Mouse (Mus musculus): ENCODE measurements around the gene Ctnna3. TPM values are rescaled to one million over a fixed set of nuclear protein-coding genes. Genes with fewer than 3 reads are reported as not detected.

Gene Ctnna3
- polyA plus RNA-seq, 1 experiment, result not detected

GRCm38 (mm10) chr10:63712530-63712929 lies 282.6 kb downstream of the Ctnna3 start:
- no peak for TF ChIP-seq GATA1 (IDR thresholded peaks at IDR 0.05; ENCODE audit: low read length)

DNA sequence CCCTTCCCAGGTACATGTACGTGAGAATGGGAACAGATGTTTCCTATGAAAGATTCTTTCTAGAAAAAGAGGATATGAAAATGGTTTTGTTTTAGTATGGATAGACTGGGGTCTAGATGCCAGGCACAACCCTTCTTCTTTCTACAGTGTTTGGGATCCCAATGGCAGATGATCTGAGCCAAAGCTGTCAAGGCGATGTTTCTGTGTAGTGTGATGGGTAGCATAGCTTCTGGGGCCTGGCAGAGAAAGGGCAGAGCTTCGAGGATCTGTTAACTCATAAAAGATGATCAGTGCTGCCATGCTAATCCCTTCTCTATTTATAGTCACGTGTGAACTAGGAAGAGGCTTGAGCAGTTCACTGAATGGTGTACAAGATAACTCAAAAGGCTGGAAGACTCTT lies 284.3 kb downstream of the Ctnna3 start:
- no peak for TF ChIP-seq GATA1 (IDR thresholded peaks at IDR 0.05; ENCODE audit: low read length)

DNA sequence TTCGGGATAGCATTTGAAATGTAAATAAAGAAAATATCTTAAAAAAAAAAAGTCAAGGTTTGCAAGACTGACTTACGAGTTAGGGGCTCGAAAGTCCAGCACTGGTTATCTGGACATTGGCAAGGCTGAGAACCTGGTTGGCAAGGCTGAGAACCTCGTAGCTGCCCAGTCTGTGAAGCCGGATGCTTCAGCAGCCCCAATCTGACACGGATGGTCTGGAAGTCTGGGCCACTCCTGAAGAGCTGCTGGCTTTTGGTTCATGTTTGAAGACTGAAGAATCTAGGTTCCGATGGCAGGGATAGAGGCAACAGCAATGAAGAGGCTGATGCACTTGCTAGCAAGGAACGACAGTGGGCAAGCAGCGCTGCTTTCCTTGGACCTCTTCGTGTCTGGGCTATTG lies 339.0 kb downstream of the Ctnna3 start:
- TF ChIP-seq GATA1 (IDR thresholded peaks at IDR 0.05; ENCODE audit: low read length), result no peak

DNA sequence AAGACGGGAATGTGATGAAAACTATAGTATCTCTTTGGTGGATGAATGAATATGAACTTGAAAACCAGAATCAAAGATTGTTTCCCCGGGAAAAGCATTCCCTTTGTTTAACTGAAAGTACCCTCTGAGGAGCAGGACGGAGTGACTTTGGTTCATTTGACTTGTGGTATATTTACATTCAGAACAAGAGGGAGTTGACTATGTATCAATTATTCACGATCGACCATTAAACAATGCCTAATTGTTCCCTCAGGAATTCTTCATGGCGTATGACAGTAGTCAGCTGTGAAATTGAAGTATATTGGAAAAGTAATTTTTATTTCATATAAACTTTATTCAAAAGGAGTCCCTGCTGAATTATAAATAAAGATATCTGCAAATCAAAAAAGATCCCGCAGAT lies 341.8 kb downstream of the Ctnna3 start:
- no peak for TF ChIP-seq GATA1 (IDR thresholded peaks at IDR 0.05; ENCODE audit: low read length)

DNA sequence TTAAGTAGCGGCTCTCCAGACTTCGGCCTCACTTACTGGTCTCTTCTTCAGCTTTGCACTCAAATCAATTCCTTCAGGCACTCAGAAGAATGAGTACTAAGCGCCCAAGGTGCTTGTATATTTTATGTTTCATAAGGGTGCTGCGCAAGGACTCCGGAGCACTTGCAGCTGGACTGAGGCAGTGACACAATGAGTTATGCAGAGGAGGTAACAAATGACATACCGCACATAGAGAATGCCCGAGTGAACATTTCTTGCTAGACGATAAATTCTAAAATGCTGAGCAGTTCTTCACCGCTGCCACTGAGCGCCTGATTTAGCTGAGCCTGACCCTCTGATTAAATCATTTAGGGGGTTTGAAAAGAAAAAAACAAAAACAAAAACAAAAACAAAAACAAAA lies 342.2 kb downstream of the Ctnna3 start:
- TF ChIP-seq GATA1 (IDR thresholded peaks at IDR 0.05; ENCODE audit: low read length), result no peak

DNA sequence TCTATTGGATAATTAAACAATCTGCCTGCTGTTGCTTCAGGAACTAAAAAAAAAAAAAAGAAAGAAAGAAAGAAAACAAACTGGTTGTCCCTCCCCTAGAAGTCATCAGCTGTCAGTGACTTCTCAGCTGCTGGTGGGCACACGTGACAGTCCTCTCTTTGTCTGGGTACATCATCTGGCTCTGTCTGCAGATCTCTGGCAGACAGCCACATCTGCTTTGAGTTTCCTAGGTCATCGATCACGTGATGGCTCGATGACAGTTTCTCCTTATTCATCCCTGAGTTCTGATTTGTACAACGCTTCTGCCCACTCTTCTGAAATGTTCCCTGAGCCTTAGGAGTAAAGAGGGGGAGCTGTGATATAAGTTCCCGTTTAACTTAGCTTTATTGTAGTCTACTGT lies 352.1 kb downstream of the Ctnna3 start:
- TF ChIP-seq GATA1 (IDR thresholded peaks at IDR 0.05; ENCODE audit: low read length), result no peak

- TF ChIP-seq GATA1 (IDR thresholded peaks at IDR 0.05; ENCODE audit: low read length), result no peak
Observed at GRCm38 (mm10) chr10:63784808-63785535, 355.1 kb downstream of the Ctnna3 start.

GRCm38 (mm10) chr10:63786390-63786789 lies 356.5 kb downstream of the Ctnna3 start:
- TF ChIP-seq GATA1 (IDR thresholded peaks at IDR 0.05; ENCODE audit: low read length), result no peak

DNA sequence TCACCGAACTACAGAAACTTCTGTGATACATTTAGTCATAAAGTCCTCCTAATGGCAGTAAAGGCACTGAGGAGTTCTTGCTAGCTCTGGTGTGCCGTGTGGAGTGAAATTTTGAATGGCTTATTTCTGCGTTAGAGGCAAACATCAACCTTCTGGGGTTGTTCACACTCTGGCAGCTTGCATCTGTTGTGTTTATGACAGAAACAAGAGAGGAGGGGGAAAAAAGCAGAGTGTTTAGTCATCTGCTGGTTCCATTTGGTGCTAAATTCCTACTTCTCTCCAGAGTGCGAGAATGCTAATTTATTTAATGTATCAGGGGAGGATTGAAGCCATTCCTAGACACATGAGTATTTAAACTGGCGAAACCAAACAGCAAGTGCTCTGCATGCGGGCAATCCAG lies 374.0 kb downstream of the Ctnna3 start:
- no peak for TF ChIP-seq GATA1 (IDR thresholded peaks at IDR 0.05; ENCODE audit: low read length)

DNA sequence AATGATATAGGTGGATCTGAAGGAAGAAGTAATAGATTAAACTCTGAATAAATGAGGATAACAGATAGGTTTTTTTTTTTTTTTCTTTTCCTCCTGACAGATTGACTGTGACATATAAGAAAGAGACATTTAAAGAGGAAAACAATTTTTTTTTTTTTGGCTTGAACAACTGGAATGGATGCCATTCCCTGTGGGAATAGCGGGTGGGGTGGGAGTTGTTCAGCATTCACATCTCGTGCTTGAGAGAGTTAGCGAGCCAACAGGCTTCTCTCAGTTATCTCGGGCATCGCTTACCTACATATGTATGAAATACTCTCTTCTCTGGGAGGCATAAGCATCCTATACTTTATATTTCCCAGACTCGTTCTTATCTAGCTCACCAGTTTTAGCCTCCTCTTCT lies 375.7 kb downstream of the Ctnna3 start:
- no peak for TF ChIP-seq GATA1 (IDR thresholded peaks at IDR 0.05; ENCODE audit: low read length)

DNA sequence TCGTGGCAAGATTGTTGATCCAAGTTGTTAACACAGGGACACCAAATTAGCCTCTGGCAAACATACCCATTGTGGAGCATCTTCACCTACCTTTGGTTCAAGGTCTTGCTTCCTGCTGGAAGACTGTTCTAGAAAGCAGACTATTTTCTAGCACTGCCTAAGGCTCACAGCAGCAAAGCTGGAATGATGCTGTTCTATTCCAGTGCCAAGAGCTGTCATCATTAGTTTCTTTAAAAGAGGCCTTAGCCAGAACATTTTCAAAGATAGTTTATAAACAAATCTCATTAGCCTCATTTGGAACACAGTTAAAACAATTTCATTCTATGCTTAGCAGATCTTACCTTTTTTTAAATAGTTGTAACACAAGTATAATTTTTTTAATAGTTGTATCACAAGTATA lies 376.4 kb downstream of the Ctnna3 start:
- no peak for TF ChIP-seq GATA1 (IDR thresholded peaks at IDR 0.05; ENCODE audit: low read length)

- TF ChIP-seq GATA1 (IDR thresholded peaks at IDR 0.05; ENCODE audit: low read length), result no peak
Observed at GRCm38 (mm10) chr10:63810043-63810617, 380.2 kb downstream of the Ctnna3 start.

DNA sequence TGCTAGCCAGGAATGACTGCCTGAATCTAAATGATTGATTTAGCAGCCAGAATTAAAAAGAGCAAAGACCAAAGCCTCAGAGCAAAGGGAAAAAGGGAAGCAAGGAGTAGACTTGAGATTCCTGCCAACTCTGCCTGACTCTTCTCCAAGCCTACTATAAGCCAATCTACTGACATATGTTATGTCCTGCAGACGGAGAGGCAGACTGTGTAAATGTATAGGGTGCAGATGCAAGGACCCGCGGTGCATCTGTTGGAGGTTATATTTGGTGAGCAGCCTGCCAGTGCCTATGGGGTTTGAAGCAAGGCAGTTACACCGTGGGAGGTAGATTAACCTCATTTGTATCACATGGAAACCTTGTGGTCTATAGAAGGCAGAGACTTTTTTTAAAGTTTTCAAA lies 409.1 kb downstream of the Ctnna3 start:
- no peak for TF ChIP-seq GATA1 (IDR thresholded peaks at IDR 0.05; ENCODE audit: low read length)

- no peak for TF ChIP-seq GATA1 (IDR thresholded peaks at IDR 0.05; ENCODE audit: low read length)
Observed at GRCm38 (mm10) chr10:63851946-63852345, 422.0 kb downstream of the Ctnna3 start.

DNA sequence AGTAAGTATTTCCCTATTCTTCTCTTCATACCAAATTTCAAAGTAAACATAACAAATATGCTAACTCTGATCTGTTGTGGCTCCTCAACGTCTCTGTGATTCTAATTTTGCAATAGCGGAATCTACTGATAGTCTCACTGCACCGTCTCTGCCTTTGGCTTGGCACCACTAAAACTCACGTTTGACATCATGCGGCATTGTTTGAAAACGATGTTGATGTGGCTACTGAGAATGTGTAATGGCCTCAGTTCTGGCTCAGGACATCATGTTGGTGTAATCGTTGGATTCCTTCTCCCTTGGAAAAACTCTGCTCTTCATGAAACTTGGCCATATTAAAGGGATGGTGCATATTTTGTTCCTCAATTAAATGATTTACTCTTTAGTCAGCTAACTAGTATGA lies 439.2 kb downstream of the Ctnna3 start:
- no peak for TF ChIP-seq GATA1 (IDR thresholded peaks at IDR 0.05; ENCODE audit: low read length)

- no peak for TF ChIP-seq GATA1 (IDR thresholded peaks at IDR 0.05; ENCODE audit: low read length)
Observed at GRCm38 (mm10) chr10:63880462-63880903, 450.6 kb downstream of the Ctnna3 start.

- TF ChIP-seq GATA1 (IDR thresholded peaks at IDR 0.05; ENCODE audit: low read length), result no peak
Observed at GRCm38 (mm10) chr10:63886449-63887088, 456.7 kb downstream of the Ctnna3 start.

All from G1E-ER4 (cell line).